Mouse (Mus musculus): ENCODE measurements at regions not wholly inside any gene's neighbourhood (a gene's known extent, or its start where the extent isn't known, plus 50 kb on each side); places are given as distances from the start of the nearest gene placed in this dataset.

- H3K9ac ChIP-seq (ENCODE audit: low read depth, low read length): no peak overlapping the region
- 71% methylated on average over 6 of the region's 6 CpGs for WGBS
These were observed 449.8 kb downstream of the 1810013L24Rik start for GRCm38 (mm10) chr16:9279726-9280125.

DNA sequence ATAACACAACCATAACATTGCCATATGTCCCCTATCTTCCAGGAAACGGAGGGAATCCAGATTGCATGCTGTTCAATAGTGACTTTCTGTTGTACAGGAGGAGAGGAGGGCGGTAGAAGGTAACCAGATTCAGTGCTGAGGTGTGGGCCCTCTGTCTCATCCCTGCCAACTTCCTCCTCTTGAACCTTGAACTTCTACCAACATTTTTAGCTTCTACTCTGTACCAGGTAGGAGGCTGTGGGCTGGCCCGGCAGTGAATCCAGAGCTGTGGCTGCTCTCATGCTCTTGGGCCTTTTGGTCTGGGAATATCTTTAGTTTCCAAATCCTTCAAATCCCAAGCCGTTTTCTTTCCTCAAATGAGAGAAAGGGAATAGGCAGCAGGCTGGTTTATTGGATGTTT lies 450.5 kb downstream of the 1810013L24Rik start:
- ATAC-seq: no peak
- WGBS: 74% methylated on average over 4 of the region's 4 CpGs
- H3K9ac ChIP-seq (ENCODE audit: low read depth, low read length): no peak overlapping the region
- no peak overlapping the region for H3K4me2 ChIP-seq (ENCODE audit: low read depth, low read length)
- no peaks in the 10 kb centered on the region for H3K27me3 ChIP-seq (replicated peaks; ENCODE audit: control insufficient read depth, insufficient read depth, low read length)
- no peaks in the 10 kb centered on the region for H3K9me3 ChIP-seq (ENCODE audit: control insufficient read depth, low read length)
- H3K27ac ChIP-seq (ENCODE audit: low read length): no peak overlapping the region
- H3K4me1 ChIP-seq (ENCODE audit: control insufficient read depth, insufficient read depth, low read length): no peaks in the 10 kb centered on the region
- no peaks in the 10 kb centered on the region for H3K36me3 ChIP-seq (ENCODE audit: control insufficient read depth, insufficient read depth, low read length)
- H3K4me3 ChIP-seq (ENCODE audit: low read length): no peak overlapping the region

More at GRCm38 (mm10) chr16:9279726-9280125, 449.8 kb downstream of the 1810013L24Rik start:
- H3K27me3 ChIP-seq (replicated peaks; ENCODE audit: control insufficient read depth, insufficient read depth, low read length): no peaks in the 10 kb centered on the region
- no peak overlapping the region for H3K4me2 ChIP-seq (ENCODE audit: low read depth, low read length)
- no peak overlapping the region for H3K27ac ChIP-seq (ENCODE audit: low read length)
- no peak overlapping the region for H3K4me3 ChIP-seq (ENCODE audit: low read length)
- H3K4me1 ChIP-seq (ENCODE audit: control insufficient read depth, insufficient read depth, low read length): no peaks in the 10 kb centered on the region
- no peaks in the 10 kb centered on the region for H3K36me3 ChIP-seq (ENCODE audit: control insufficient read depth, insufficient read depth, low read length)
- H3K9me3 ChIP-seq (ENCODE audit: control insufficient read depth, low read length): no peaks in the 10 kb centered on the region
- no peak for ATAC-seq

GRCm38 (mm10) chr16:9280931-9281330 lies 451.0 kb downstream of the 1810013L24Rik start:
- no peak for ATAC-seq
- Histone ChIP-seq H3K36me3 (ENCODE audit: control insufficient read depth, insufficient read depth, low read length) (no peaks in the 10 kb centered on the region), H3K4me2 (ENCODE audit: low read depth, low read length) (no peak overlapping the region), H3K4me3 (ENCODE audit: low read length) (no peak overlapping the region), H3K27me3 (replicated peaks; ENCODE audit: control insufficient read depth, insufficient read depth, low read length) (no peaks in the 10 kb centered on the region), H3K9ac (ENCODE audit: low read depth, low read length) (no peak overlapping the region), H3K27ac (ENCODE audit: low read length) (no peak overlapping the region), H3K9me3 (ENCODE audit: control insufficient read depth, low read length) (no peaks in the 10 kb centered on the region), H3K4me1 (ENCODE audit: control insufficient read depth, insufficient read depth, low read length) (no peaks in the 10 kb centered on the region)
- 10% methylated on average over 5 of the region's 5 CpGs for WGBS

GRCm38 (mm10) chr16:9284423-9284822 lies 454.5 kb downstream of the 1810013L24Rik start:
- Histone ChIP-seq H3K27ac (ENCODE audit: low read length) (no peak overlapping the region), H3K4me1 (ENCODE audit: control insufficient read depth, insufficient read depth, low read length) (no peaks in the 10 kb centered on the region), H3K4me2 (ENCODE audit: low read depth, low read length) (no peak overlapping the region), H3K4me3 (ENCODE audit: low read length) (no peak overlapping the region), H3K9ac (ENCODE audit: low read depth, low read length) (no peak overlapping the region), H3K27me3 (replicated peaks; ENCODE audit: control insufficient read depth, insufficient read depth, low read length) (no peaks in the 10 kb centered on the region), H3K36me3 (ENCODE audit: control insufficient read depth, insufficient read depth, low read length) (no peaks in the 10 kb centered on the region), H3K9me3 (ENCODE audit: control insufficient read depth, low read length) (no peaks in the 10 kb centered on the region)
- ATAC-seq: no peak
- 48% methylated on average over 3 of the region's 3 CpGs for WGBS

DNA sequence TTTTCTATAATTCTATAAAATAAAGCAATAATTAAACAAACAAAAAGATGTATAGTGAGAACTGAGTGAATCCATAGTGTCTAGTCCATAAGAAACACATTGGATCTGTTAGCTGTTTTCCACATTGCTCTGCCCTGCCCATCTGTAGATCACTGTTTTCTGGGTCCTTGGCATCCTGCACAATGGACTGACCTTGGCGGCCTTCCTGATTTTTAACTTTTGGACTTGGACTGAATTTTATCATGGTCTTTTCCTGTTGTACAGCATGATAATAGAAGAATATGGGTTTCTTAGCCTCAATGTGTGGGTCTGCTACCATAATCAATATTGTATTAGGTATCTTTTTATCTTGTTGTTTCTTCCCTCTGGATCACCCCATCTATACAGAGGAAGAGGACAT lies 456.0 kb downstream of the 1810013L24Rik start:
- Histone ChIP-seq H3K4me3 (ENCODE audit: low read length) (no peak overlapping the region), H3K9me3 (ENCODE audit: control insufficient read depth, low read length) (no peaks in the 10 kb centered on the region), H3K27me3 (replicated peaks; ENCODE audit: control insufficient read depth, insufficient read depth, low read length) (no peaks in the 10 kb centered on the region), H3K27ac (ENCODE audit: low read length) (no peak overlapping the region), H3K4me2 (ENCODE audit: low read depth, low read length) (no peak overlapping the region), H3K36me3 (ENCODE audit: control insufficient read depth, insufficient read depth, low read length) (no peaks in the 10 kb centered on the region), H3K4me1 (ENCODE audit: control insufficient read depth, insufficient read depth, low read length) (no peaks in the 10 kb centered on the region), H3K9ac (ENCODE audit: low read depth, low read length) (no peak overlapping the region)
- 85% methylated on average over 1 of the region's 1 CpGs for WGBS
- no peak for ATAC-seq

DNA sequence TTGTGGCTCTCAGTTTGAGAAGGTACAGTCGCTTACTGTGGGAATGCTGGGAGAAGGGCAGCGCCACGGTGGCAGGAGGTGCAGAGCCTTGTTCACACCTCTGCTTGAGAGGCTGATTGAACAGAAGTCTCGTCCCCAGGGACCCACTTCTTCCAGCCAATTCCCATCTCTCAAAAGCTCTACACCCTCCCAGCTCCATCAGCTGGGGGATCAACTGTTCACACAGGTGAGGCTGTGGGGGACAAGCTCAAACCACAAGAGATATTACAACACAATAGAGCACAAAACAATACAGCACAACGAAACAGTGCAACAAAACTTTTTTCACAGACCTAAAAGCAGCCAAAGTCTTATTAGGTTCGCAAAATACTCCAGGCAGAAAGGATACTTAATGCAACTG lies 457.7 kb downstream of the 1810013L24Rik start:
- Histone ChIP-seq H3K4me1 (ENCODE audit: control insufficient read depth, insufficient read depth, low read length) (no peaks in the 10 kb centered on the region), H3K4me3 (ENCODE audit: low read length) (no peak overlapping the region), H3K4me2 (ENCODE audit: low read depth, low read length) (no peak overlapping the region), H3K9me3 (ENCODE audit: control insufficient read depth, low read length) (no peaks in the 10 kb centered on the region), H3K27ac (ENCODE audit: low read length) (no peak overlapping the region), H3K36me3 (ENCODE audit: control insufficient read depth, insufficient read depth, low read length) (no peaks in the 10 kb centered on the region), H3K9ac (ENCODE audit: low read depth, low read length) (no peak overlapping the region), H3K27me3 (replicated peaks; ENCODE audit: control insufficient read depth, insufficient read depth, low read length) (no peaks in the 10 kb centered on the region)
- WGBS: 75% methylated on average over 6 of the region's 6 CpGs
- ATAC-seq: no peak

DNA sequence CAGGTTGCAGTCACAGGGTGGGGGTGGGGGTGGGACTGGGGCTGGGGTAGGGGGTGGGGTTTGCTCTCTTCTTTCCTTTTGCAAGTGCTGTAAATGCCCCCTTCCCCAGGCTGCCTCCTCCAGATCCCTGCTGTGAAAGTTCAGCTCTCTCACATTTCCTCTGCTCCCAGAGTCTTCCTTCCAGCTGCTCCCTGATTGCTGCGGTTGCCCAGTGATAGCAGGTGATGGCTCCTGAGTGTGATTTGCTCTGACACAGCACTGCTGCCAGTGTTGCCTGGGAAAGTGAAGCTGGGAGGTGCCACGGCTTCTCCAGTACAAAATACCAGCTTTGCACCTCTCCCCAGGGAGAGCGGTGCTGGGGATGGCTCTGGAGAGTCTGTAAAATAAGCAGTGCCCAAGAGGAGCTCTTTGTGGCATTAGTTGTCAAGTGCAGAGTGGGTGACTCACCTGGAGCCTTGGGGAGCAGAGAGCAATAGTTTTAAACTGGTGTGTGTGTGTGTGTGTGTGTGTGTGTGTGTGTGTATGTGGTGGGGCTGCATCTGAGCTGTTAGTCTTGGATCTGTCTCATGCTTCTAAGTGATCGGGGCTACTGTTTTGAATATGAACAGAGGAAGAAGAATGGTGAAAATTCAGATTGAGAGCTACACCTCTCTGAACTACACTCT lies 461.6 kb downstream of the 1810013L24Rik start:
- ATAC-seq: no peak
- Histone ChIP-seq H3K27ac (ENCODE audit: low read length) (no peak overlapping the region), H3K27me3 (replicated peaks; ENCODE audit: control insufficient read depth, insufficient read depth, low read length) (no peaks in the 10 kb centered on the region), H3K9me3 (ENCODE audit: control insufficient read depth, low read length) (no peaks in the 10 kb centered on the region), H3K9ac (ENCODE audit: low read depth, low read length) (no peak overlapping the region), H3K4me1 (ENCODE audit: control insufficient read depth, insufficient read depth, low read length) (no peaks in the 10 kb centered on the region), H3K4me2 (ENCODE audit: low read depth, low read length) (no peak overlapping the region), H3K4me3 (ENCODE audit: low read length) (no peak overlapping the region), H3K36me3 (ENCODE audit: control insufficient read depth, insufficient read depth, low read length) (no peaks in the 10 kb centered on the region)
- 55% methylated on average over 4 of the region's 4 CpGs for WGBS

DNA sequence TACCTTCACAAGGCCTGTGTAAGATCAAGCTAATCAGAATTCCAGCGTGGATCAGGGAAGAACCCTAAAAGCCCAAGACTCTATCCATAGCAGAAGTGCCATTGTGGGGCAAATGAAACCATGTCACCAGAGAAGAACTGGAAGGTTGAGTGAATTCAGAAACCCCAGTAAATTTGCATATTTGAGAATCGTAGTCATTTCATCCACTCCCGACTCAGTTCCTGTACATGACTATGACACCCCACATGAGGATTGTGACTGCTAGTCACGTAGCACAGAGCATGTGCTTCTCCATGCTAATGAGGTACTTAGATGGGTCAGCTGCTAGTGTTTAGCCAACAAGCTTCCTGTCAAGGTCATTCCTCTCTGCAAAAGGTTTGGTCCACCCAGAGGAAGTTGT lies 473.2 kb downstream of the 1810013L24Rik start:
- no peak overlapping the region for H3K4me2 ChIP-seq (ENCODE audit: low read depth, low read length)
- H3K27me3 ChIP-seq (replicated peaks; ENCODE audit: control insufficient read depth, insufficient read depth, low read length): no peaks in the 10 kb centered on the region
- ATAC-seq: no peak
- H3K4me3 ChIP-seq (ENCODE audit: low read length): no peak overlapping the region
- no peaks in the 10 kb centered on the region for H3K36me3 ChIP-seq (ENCODE audit: control insufficient read depth, insufficient read depth, low read length)
- H3K9me3 ChIP-seq (ENCODE audit: control insufficient read depth, low read length): no peaks in the 10 kb centered on the region
- H3K9ac ChIP-seq (ENCODE audit: low read depth, low read length): no peak overlapping the region
- WGBS: 79% methylated on average over 4 of the region's 4 CpGs
- no peaks in the 10 kb centered on the region for H3K4me1 ChIP-seq (ENCODE audit: control insufficient read depth, insufficient read depth, low read length)
- no peak overlapping the region for H3K27ac ChIP-seq (ENCODE audit: low read length)

DNA sequence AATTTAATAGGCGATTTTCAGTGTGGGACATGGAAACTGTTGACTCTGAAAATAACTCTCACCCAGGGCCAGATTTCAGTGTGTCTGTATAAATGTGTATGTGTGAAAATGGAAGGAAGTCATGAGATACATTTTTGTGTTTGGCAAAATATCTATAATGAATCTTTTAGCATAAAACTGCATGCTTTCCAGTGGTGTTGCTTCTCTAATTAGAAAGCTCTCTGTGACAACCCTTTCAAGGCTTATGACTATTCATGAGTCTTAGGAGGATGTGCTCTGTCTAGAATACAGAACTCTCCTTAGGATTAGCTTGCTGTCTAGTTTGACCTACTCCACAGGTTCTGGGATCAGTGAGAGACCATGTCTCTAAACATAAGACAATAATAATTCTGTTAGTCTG lies 474.2 kb downstream of the 1810013L24Rik start:
- H3K9me3 ChIP-seq (ENCODE audit: control insufficient read depth, low read length): no peaks in the 10 kb centered on the region
- H3K9ac ChIP-seq (ENCODE audit: low read depth, low read length): no peak overlapping the region
- H3K27ac ChIP-seq (ENCODE audit: low read length): no peak overlapping the region
- H3K27me3 ChIP-seq (replicated peaks; ENCODE audit: control insufficient read depth, insufficient read depth, low read length): no peaks in the 10 kb centered on the region
- H3K4me3 ChIP-seq (ENCODE audit: low read length): no peak overlapping the region
- no peak overlapping the region for H3K4me2 ChIP-seq (ENCODE audit: low read depth, low read length)
- WGBS: 87% methylated on average over 1 of the region's 1 CpGs
- no peak for ATAC-seq
- H3K4me1 ChIP-seq (ENCODE audit: control insufficient read depth, insufficient read depth, low read length): no peaks in the 10 kb centered on the region
- no peaks in the 10 kb centered on the region for H3K36me3 ChIP-seq (ENCODE audit: control insufficient read depth, insufficient read depth, low read length)

DNA sequence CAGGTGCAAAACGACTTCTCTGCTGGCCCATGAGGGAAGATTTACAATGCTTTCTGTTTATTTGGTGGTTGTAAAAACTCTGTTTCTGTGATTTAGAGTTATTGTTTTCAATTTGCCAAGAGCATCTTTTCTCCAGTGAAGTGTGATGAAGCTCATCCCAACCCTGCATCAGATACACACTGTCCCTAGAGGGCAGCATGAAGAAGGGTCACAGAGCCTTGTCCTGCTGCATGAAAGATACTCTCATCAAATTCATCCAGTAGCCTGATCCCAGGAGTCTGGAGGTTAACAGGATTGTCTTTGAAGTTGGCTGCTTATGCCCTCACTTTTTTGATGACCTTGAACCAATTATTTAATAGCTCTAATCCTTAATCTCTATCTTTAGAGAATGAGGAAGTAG lies 480.8 kb downstream of the 1810013L24Rik start:
- Histone ChIP-seq H3K4me2 (ENCODE audit: low read depth, low read length) (no peak overlapping the region), H3K27ac (ENCODE audit: low read length) (no peak overlapping the region), H3K27me3 (replicated peaks; ENCODE audit: control insufficient read depth, insufficient read depth, low read length) (no peaks in the 10 kb centered on the region), H3K4me3 (ENCODE audit: low read length) (no peak overlapping the region), H3K4me1 (ENCODE audit: control insufficient read depth, insufficient read depth, low read length) (no peaks in the 10 kb centered on the region), H3K36me3 (ENCODE audit: control insufficient read depth, insufficient read depth, low read length) (no peaks in the 10 kb centered on the region), H3K9me3 (ENCODE audit: control insufficient read depth, low read length) (no peaks in the 10 kb centered on the region), H3K9ac (ENCODE audit: low read depth, low read length) (no peak overlapping the region)
- 21% methylated on average over 1 of the region's 1 CpGs for WGBS
- ATAC-seq: no peak
